Mouse (Mus musculus) c-Kit-positive CD71-positive TER-119-positive erythroid progenitor cells, embryonic 14.5 days (primary cell): Measurements from ENCODE around the gene Tnnc1.

ENCODE experiments used
- DNase-seq: peaks from one replicate; pipeline ENCODE4 v3.0.0-alpha.2; 2013; ENCODE audit warnings: low spot score

The Tnnc1 gene

DNA sequence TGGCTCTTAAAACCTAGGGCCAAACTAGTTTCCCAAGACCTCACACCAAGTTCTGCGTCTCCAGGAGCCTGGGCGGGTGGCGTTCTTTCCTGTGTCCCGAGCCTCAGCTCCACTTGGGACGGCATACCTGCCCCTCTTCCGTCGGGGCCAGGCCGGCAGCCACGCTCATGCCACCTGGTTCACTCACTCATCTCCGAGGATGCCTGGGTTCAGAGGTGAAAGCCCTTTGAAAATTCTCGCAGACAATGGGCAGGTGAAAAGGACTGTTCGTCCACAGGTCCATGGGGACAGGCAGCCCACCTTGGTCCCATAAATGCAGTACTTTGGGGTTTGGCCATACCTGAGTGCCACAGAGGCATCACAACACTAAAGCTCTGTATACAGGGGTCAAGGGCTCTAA lies 23.9 kb upstream of the Tnnc1 start:
- no peak for DNase-seq

DNA sequence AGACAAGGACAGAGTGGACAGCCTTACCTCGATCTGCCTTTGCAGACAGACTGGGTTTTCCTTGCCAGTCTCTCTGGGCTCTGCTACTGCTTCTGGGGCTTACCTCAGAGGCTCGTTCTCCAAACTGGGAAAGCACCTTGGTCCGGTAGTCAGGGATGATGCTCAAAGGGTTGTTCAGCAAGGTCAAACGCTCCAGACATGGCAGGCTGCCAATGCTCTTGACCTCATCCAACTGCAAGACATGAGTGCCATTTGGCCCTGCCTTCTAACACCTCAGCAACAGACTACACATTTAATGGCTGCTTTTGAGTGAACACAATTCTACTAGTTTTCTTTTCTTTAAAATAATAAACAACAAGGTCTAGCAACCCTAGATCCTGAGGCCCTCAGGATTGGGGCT lies 21.5 kb upstream of the Tnnc1 start:
- DNase-seq = no peak

DNA sequence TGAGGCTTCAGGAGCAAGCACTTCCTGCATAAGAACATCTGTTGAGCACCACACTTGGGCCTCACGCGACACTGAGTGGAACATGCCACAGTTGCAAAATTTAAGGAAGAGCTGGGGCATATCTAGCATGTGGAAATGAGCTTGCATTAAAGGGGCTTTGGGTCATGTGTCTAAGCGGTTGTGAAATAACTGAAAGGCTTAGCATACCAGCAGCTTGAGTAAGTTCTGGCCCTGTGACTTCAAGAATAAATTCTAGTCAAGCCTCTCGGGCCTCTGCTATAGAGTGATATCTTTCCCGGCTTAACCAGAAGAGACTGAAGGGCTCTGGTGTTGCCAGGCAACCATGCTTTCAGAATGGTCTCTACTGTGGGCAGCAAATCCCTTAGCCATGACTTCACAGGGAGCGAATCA lies 19.3 kb upstream of the Tnnc1 start:
- DNase-seq = no peak

DNA sequence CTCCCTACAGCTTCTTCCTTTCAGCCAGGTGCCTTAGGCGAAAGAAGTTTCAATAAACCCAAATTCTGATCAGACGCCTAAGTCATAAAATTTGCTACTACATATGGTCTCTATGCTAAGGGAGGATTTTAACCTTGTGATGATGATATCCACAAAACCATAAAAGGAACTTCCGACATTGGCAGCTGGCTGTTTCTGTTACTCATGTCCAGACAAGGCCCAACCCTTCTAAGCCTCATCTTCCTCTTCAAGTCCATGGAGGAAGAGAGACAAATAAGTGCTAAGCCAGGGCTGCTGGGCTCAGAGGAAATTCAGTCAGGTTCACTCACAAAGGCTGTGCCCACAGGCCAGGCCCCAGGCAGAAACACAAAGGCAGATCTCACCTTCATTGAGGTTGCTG lies 18.8 kb upstream of the Tnnc1 start:
- no peak for DNase-seq

DNA sequence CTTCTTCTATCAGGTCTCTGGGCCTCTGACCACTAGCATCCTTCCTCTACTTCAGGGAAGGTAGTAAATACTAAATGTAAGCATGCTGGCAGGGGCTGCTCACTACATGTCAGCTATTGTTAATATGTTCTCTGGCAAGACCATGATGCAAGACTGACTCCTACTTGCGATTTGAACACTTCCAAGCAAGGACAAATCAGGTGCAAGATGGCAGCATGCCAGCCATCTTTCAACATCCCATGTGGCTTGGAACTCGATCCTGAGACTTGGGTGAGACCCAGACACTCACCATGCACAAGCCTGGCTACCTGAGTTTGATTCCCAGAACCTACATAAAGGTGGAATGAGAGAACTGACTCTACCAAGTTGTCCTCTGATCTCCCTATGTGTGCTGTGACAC lies 16.2 kb upstream of the Tnnc1 start:
- no peak for DNase-seq

DNA sequence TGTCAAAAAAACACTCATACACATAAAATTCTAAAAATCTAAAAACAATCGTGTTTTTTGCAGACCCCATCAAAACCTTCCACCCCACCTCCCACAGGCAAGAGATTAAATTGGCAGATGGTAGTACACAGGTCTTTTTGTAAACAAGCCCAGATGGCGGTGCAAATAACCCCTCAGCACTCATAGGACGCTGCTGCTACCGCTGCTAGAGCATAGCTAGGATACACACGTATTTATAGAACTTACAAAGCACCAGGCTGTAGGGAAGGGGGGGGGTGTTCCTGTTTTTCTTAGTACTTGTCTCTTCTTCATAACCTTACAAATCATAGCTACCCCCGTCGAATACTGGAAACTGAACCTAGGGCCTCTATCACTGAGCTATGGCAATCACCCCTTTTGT lies 14.3 kb upstream of the Tnnc1 start:
- DNase-seq = no peak

DNA sequence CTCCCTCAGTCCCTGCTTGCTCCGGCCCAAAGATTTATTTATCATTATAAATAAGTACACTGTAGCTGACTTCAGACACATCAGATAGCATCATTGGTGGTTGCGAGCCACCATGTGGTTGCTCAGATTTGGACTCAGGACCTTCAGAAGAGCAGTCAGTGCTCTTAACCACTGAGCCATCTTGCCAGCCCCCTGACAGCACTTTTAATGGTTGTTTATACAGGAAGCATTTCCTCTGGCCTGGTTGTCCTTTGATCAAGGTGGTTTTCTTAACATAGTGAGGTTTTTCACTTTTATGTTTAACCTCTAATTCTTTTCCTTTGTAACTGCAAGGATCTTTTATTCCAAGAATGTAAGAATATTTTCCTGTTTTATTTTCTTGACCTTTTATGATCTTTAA lies 13.7 kb upstream of the Tnnc1 start:
- DNase-seq = no peak

DNA sequence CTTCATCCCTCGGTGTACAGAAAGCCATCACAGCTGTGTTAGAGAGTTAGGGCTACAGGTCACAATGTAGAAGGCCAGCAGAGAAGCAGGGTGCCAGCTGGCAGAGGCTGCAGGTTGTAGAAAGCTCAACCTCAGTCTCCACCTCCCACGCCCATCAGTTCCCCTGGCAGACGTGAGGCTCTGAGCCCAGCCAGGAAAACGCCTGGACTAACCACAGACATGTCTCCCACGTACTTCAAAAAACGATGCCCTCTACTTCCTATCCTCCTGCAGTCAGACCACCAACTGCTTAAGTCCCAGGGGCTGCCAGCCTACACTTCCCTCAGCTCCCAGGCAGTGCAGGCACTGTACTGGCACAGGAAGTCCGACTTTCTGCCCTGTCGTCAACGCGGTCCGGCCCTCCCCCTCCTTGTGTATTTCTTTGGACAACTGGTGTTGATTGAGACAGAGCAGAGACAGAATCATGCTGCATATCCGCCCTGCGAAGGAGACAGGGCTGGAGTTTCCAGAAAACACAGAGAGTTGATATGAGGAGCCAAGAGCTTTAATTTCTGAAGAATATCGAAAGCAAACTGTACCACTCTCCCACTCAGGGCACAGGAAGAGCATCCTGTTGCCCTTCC lies 13.1 kb upstream of the Tnnc1 start:
- no peak for DNase-seq

DNA sequence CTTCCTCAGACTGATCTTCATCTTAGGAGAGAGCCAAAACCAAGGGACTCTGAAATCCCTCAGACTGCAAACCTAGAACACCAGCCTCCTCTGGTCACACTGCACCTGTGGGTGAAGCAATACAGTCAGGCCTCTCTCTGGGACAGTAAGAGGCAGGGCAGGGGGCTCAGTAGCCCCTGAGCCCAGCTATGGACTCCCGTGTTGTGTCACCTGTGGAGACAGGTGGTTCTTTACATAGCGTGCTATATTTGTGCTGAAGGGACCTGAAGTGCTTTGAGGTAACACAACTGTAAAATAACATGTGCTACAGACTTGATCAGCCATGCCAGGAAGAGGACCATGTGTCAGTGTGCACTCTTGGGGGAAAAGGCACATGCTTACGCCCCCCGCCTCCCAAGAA lies 12.6 kb upstream of the Tnnc1 start:
- DNase-seq = no peak

DNA sequence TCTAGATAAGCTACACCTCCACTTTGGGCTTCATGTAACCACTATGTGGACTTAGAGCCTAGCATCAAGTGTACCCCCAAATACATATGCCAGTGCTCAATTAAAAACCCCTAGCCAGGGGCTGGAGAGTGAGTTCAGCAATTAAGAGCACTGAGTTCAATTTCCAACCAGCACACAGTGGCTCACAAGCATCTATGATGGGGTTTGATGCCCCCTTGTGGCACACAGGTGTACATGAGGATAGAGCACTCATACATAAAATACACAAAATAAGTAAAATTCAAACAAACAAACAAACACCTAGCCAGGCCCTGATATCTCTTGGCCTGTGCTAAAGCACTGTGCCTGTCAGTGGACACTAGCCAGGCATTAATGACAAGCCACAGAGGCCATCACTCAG lies 12.1 kb upstream of the Tnnc1 start:
- peak; percentile 34 for DNase-seq

DNA sequence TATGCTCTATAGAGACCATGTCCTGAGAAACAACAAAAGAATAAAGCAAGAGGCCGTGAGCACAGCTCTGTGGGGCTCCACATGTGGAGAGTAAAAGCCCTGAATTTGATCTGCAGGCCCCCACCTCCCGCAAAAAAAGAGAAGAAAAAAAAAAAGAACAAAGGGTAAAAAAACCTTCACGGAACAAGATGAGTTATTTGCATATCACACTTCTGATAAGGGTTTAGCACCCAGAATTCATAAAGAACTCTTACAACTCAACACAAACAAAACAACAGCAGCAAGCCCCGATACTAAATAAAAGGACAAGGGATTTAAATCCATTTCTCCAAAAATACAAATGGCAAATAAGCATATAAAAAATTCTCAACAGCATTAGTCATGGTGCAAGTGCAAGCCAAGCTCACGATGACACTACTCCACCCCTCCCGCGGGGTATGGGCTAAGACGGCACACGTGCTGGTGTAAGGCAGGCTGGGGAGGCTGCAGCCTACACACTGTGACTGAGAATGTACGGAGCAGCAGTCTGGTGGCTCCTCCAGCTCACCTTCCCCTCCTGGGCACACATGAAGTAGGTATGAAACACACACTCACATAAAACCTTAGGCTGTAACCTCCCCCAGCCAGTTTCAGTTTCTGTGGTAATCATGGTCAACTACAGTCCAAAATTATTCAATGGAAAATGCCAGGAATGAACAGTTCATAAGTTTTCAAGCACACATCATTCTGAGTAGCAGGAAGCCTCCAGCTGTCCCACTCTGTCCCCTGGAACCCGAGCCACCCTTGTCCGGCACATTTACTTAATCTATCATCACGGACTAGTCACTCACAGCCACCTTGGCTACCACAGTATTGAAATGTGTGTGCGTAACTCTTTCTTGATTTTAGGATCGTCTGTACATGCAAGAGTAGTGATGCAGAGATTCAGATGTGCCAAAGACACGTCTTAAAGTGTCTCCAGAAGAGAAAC lies 10.3 kb upstream of the Tnnc1 start:
- no peak for DNase-seq

DNA sequence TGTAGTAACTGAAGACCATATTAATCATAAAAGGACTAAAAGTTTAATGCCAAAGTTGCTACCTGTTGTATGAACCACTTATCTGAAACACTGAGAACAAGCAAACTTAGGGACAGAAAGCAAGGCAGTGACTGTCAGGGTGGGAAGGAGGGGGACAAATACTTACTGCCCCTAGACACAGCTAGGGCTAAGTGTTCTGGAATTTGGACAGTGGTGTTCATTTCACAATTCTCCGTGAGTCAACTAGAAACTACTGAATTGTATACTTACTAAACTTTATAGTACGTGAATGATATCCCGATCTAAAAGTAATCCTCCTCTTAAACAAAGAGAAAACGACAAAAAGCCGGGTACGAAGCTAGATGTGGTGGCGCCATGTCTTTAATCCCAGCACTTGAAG lies 8.5 kb upstream of the Tnnc1 start:
- no peak for DNase-seq

DNA sequence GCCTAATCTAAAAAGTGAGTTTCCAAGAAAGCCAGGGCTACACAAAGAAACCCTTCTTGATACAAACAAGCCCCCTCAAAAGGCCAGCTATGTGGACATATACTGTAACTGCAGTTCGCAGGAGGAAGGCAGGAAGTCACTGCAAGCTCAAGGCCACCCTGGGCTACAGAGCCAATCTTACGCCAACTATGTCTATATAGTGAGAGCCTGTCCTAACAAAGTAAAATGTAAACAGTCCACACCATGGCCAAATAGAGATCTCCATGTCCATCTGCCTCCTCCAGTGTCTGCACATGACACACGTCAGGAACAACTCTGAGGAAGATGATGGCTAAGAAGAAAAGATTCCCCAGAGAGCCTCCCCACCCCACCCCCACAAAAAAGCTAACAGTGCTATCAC lies 8.1 kb upstream of the Tnnc1 start:
- DNase-seq = no peak

DNA sequence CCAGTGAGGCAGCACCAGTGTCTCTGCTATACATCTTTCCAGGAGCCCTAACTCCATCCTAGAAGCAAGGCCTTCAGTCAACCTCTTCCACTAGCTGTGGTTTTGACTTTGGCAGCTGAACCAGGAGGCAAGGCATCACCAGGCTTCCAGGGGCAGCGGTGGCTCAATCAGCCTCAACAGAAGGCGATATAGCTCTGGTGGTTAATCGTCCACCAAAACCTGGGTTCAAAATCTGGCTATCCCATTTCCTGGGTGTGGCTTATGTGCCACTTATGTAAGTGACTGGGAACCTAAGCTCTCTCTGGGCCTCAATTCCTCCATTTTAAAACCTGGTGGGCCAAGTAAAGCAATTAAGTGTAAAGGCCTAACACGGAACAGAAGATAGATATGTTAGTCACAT lies 3.3 kb upstream of the Tnnc1 start:
- DNase-seq = peak; percentile 17

DNA sequence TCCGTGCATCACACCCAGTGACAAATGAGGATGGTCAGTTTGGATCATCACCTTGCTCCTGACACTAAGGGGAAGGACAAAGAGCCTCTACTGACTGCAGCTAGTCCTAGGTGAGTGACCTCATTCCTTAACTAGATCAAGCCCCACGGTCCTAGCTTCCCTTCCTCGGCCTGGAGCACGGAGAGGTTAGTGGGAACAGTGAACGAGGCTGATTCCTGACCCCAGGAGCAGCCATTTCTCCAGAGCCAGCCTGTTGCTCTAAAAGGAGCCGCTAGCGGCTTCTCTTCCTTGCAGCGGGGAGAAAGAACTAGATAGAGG lies 2.9 kb upstream of the Tnnc1 start:
- no peak for DNase-seq

DNA sequence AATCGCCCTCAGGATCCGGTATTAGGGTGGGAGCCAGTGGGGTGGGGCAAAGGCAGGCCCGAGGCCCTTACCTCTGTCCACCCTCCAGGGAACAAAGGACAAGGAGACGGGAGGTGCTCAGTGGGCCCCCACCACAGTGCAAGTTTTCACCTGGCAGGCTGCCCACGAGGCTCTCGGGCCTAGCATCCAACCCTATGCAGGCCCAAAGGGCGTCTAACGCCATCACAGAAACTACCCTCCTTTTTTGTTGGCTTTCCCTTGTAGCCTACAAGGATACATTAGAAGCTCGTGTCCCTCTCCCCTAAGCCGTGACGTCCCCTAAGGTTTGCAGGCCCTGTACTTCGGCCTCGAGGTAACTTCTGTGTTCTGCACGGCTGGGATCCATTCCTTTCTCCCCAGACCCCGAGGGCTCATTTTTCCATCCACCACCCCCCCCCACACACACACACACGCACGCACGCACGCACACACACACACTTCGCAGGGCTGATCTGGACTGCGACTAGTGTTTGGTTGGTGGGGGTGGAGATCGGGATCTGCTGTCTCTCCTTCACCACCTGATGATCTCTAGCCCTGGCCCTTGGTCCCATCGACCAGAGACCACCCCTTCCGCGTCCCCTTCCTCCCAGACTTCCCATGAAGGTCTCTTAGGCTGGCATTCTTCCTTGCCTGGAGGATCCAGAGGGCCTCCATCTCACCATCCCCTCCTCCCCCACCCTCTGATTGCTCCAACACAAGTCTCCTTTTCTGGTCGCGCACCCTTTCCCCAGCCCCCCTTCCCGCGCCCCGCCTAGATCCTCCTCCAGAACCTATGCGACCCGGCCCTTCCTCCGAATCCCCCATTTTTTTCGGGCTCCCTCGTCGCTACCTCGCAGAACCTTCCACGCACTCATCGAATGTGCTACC lies 2.3 kb upstream of the Tnnc1 start:
- peak; percentile 26 for DNase-seq

DNA sequence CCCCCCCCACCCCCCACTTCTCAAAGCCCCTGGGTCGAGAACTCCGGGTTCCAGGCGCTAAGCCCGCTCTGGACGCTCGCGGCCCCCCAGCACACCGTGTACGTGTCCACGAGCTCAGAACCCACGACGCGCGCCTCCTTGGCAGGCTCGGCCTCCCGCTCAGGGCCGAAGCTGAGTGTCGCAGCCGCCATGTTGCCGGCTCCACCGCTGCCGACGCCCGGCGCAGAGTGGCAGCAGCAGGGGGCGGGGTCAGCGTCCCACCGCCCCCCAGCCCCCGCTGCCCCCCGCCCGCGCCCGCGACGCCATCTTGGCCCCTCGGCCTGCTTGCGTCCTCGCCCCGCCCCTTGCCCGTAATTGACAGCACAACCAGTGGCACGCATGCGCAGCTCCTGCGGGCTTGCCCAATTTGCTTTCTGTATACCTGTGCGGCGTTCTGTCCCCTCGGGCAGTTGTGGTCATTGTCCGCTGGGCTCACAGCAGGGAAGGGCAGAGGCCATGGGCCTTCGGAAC lies 1.6 kb upstream of the Tnnc1 start:
- peak; percentile 91 for DNase-seq

DNA sequence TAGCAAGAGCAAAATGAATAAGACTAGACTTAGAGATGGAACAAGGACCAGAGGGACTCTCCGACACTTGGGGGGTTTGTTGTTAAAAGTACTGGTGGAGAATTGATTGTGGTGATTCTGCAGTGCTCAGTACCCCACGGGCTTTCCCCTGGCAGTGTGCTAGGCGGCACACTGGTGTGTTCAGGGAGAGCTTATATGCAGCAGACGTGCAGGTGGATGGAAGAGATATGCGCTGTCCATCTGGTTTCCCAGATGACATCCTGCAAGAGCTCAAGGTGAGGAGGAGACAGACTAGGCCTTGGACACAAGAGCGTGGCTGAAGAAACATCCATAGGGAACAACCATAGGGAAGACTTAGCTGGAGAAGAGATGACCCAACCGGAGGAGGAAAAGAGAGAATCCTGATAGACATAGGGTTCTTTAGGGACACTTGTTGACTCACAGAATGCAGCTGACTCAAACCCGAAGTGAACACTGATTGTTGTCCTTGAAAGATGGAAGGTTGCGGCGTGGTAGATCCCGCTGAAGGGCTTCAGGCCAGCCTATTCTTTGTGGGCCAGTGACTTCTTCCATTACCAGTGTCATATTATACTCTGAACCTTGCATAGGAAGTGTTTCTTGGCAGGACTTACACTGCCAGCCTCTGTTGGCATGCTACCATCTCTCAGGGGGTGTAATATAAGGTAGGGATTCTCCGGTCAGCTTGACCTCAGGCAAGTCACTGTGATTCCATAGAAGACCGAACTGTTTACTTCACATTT lies 862 bp upstream of the Tnnc1 start:
- DNase-seq = peak; percentile 55

DNA sequence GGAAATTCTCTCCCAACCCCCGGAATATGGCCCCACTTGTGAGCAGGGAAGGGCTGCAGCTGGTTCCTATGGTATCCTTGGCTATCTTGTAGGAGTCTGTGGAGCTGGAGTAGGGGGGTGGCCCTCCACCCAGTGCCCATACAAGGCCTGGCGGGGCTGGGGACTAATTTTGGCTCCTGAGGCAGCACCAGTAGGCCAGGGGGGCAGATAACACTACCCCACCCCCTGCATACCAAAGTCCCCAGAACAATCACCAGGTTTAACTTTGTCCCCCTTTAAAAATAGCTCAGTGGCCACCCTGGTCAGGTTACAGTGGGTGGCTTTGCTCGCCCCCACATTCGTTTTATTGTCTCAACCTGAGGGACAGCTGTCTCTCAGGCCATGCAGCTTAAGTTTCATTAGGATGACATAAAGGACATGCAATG lies 1.0 kb downstream of the Tnnc1 start:
- no peak for DNase-seq

DNA sequence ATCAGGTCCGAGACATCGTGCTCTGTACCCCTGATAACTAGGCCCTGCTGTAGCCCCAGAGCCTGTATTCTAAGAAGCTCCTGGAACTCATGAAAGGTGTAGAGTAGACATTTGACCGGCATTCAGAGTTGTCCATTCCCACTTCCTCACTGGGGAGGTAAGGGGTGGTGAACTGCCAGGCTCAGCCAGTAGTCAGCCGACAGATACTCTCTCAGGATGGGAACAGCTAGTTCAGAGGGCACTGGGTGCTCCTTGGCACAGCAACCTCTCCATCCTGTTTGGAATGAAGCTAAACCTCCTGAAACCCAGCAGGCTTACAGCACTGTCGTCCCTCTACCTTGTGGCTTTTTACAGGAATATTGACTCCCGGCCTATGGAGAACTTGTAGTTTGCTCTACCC lies 3.7 kb downstream of the Tnnc1 start:
- DNase-seq = no peak

DNA sequence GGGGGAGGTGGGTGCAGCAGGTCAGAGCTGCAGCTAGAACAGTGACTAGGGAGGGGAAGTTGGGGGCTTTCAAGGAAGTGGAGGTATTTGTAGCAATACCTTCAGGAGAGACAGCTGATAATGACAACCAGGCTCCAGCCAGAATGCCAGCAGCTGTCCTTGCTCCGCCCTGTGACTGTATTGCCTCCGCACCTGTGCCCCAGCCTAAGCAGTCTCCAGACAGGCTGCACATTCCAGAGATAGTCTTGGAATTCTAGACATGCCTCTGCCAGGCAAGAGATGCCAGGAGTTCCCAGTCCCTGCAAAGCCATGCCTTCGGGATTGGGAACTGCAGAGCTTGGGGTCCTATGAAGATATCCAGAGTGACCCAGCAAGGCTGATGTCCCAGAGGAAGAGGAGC lies 4.4 kb downstream of the Tnnc1 start:
- no peak for DNase-seq

DNA sequence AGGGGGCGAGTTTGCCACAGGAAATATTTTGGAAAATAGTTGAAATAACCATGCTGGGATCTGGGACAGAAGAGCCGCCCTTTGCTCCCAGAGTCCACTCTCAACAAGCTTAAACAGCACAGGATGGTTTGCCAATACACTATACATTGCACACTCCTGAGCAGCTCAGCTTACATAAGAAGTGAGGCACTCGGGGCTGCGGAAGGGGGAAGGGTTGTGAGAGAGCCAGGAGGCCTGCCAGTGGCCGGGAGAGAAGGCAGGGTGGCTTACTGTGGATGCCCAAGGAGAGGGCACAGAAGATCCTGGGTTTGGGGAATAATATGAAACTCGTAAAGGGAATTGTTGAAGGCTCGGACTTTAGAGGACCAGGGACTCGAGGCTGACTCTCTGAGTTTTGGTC lies 5.8 kb downstream of the Tnnc1 start:
- DNase-seq = no peak
